Mouse (Mus musculus) layer of hippocampus, adult 9-10 months (tissue): Measurements from ENCODE around the gene Slc23a2.

ENCODE experiments used
- DNase-seq: peaks from one replicate; pipeline ENCODE4 v3.0.0; 2022; ENCODE audit warnings: low spot score

Gene Slc23a2

GRCm38 (mm10) chr2:132098365-132098764 is 46.5 kb downstream of the Slc23a2 start:
- no peak for DNase-seq

GRCm38 (mm10) chr2:132096582-132096981 is 48.3 kb downstream of the Slc23a2 start:
- no peak for DNase-seq

GRCm38 (mm10) chr2:132095821-132096220 is 49.1 kb downstream of the Slc23a2 start:
- no peak for DNase-seq

GRCm38 (mm10) chr2:132094441-132095230 is 50.3 kb downstream of the Slc23a2 start:
- DNase-seq: no peak

- DNase-seq: no peak
Measured at GRCm38 (mm10) chr2:132093739-132094138, 51.2 kb downstream of the Slc23a2 start.

- DNase-seq: no peak
Measured at GRCm38 (mm10) chr2:132093298-132093697, 51.6 kb downstream of the Slc23a2 start.

GRCm38 (mm10) chr2:132092722-132093121 is 52.2 kb downstream of the Slc23a2 start:
- DNase-seq: no peak

GRCm38 (mm10) chr2:132091749-132092148 is 53.2 kb downstream of the Slc23a2 start:
- no peak for DNase-seq

GRCm38 (mm10) chr2:132084813-132085212 is 60.1 kb downstream of the Slc23a2 start:
- DNase-seq: no peak

- no peak for DNase-seq
Measured at GRCm38 (mm10) chr2:132084396-132084795, 60.5 kb downstream of the Slc23a2 start.

- DNase-seq: no peak
Measured at GRCm38 (mm10) chr2:132079139-132079538, 65.8 kb downstream of the Slc23a2 start.

- DNase-seq: no peak
Measured at GRCm38 (mm10) chr2:132073052-132073451, 71.9 kb downstream of the Slc23a2 start.

GRCm38 (mm10) chr2:132069985-132070735 is 74.7 kb downstream of the Slc23a2 start:
- no peak for DNase-seq

- DNase-seq: no peak
Measured at GRCm38 (mm10) chr2:132064185-132064831, 80.6 kb downstream of the Slc23a2 start.

GRCm38 (mm10) chr2:132063776-132064175 is 81.1 kb downstream of the Slc23a2 start:
- DNase-seq: no peak

- no peak for DNase-seq
Measured at GRCm38 (mm10) chr2:132061884-132062283, 83.0 kb downstream of the Slc23a2 start.

GRCm38 (mm10) chr2:132059919-132060318 is 85.0 kb downstream of the Slc23a2 start:
- DNase-seq: no peak

GRCm38 (mm10) chr2:132055349-132055753 is 89.6 kb downstream of the Slc23a2 start:
- no peak for DNase-seq

- DNase-seq: no peak
Measured at GRCm38 (mm10) chr2:132053824-132054223, 91.1 kb downstream of the Slc23a2 start.

- DNase-seq: no peak
Measured at GRCm38 (mm10) chr2:132051798-132052197, 93.1 kb downstream of the Slc23a2 start.

- no peak for DNase-seq
Measured at GRCm38 (mm10) chr2:132049921-132050320, 95.0 kb downstream of the Slc23a2 start.

- DNase-seq: no peak
Measured at GRCm38 (mm10) chr2:132049491-132049890, 95.4 kb downstream of the Slc23a2 start.
